Mouse (Mus musculus): ENCODE measurements at regions not wholly inside any gene's neighbourhood (a gene's known extent, or its start where the extent isn't known, plus 50 kb on each side); places are given as distances from the start of the nearest gene placed in this dataset.

DNA sequence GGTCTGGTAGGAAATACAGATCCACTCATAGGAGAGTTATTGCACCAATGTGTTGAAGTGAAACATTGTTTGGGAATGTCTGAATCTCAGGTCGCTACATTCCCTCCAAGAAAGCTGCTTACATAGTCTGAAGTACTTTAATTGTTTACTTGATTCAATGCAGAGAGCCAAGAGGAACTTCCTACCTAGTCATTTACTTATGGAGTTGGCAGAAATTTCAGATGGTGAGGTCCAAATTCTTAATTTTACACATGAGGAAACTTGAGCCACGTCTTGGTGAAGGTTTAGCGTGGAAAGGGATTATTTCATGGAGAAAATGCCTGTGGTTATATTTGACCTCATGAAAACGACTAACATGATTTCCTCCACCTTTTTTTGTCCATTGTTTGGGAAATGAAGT is 131.5 kb downstream of the Otol1 start:
- Histone ChIP-seq H3K4me2 (no peak overlapping the region), H3K4me1 (replicated peaks) (no peaks in the 10 kb centered on the region), H3K9ac (no peak overlapping the region), H3K36me3 (no peaks in the 10 kb centered on the region), H3K27me3 (no peaks in the 10 kb centered on the region), H3K27ac (no peak overlapping the region), H3K4me3 (no peak overlapping the region), H3K9me3 (replicated peaks) (no peaks in the 10 kb centered on the region)
- no peak for ATAC-seq (replicated peaks; ENCODE audit: insufficient number of reproducible peaks, insufficient read depth, low FRiP score, low read depth)
- WGBS = 67% methylated on average over 4 of the region's 4 CpGs

GRCm38 (mm10) chr3:70145728-70146127 is 138.3 kb downstream of the Otol1 start:
- H3K27ac ChIP-seq = no peak overlapping the region
- H3K9ac ChIP-seq = no peak overlapping the region
- H3K27me3 ChIP-seq = no peaks in the 10 kb centered on the region
- H3K9me3 ChIP-seq (replicated peaks) = no peaks in the 10 kb centered on the region
- H3K4me2 ChIP-seq = no peak overlapping the region
- 88% methylated on average over 1 of the region's 1 CpGs for WGBS
- H3K4me3 ChIP-seq = no peak overlapping the region
- H3K36me3 ChIP-seq = no peaks in the 10 kb centered on the region
- no peak for ATAC-seq (replicated peaks; ENCODE audit: insufficient number of reproducible peaks, insufficient read depth, low FRiP score, low read depth)
- H3K4me1 ChIP-seq (replicated peaks) = no peaks in the 10 kb centered on the region

- Histone ChIP-seq H3K36me3 (no peaks in the 10 kb centered on the region), H3K27me3 (no peaks in the 10 kb centered on the region), H3K27ac (no peak overlapping the region), H3K9me3 (replicated peaks) (no peaks in the 10 kb centered on the region), H3K4me2 (no peak overlapping the region), H3K4me1 (replicated peaks) (no peaks in the 10 kb centered on the region), H3K9ac (no peak overlapping the region), H3K4me3 (no peak overlapping the region)
- ATAC-seq (replicated peaks; ENCODE audit: insufficient number of reproducible peaks, insufficient read depth, low FRiP score, low read depth) = no peak
- 60% methylated on average over 5 of the region's 5 CpGs for whole genome bisulfite sequencing
These were observed 143.7 kb downstream of the Otol1 start for GRCm38 (mm10) chr3:70151156-70151555.

GRCm38 (mm10) chr3:70160043-70160442 is 152.6 kb downstream of the Otol1 start:
- ATAC-seq (replicated peaks; ENCODE audit: insufficient number of reproducible peaks, insufficient read depth, low FRiP score, low read depth) = no peak
- Histone ChIP-seq H3K27ac (no peak overlapping the region), H3K9me3 (replicated peaks) (no peaks in the 10 kb centered on the region), H3K36me3 (no peaks in the 10 kb centered on the region), H3K4me1 (replicated peaks) (no peaks in the 10 kb centered on the region), H3K27me3 (no peaks in the 10 kb centered on the region), H3K4me3 (no peak overlapping the region), H3K9ac (no peak overlapping the region), H3K4me2 (no peak overlapping the region)
- 76% methylated on average over 9 of the region's 9 CpGs for WGBS

GRCm38 (mm10) chr3:70171667-70172066 is 164.3 kb downstream of the Otol1 start:
- Histone ChIP-seq H3K27ac (no peak overlapping the region), H3K4me2 (no peak overlapping the region), H3K4me1 (replicated peaks) (no peaks in the 10 kb centered on the region), H3K27me3 (no peaks in the 10 kb centered on the region), H3K4me3 (no peak overlapping the region), H3K36me3 (no peaks in the 10 kb centered on the region), H3K9me3 (replicated peaks) (no peaks in the 10 kb centered on the region), H3K9ac (no peak overlapping the region)
- ATAC-seq (replicated peaks; ENCODE audit: insufficient number of reproducible peaks, insufficient read depth, low FRiP score, low read depth) = no peak
- WGBS = 51% methylated on average over 4 of the region's 4 CpGs

DNA sequence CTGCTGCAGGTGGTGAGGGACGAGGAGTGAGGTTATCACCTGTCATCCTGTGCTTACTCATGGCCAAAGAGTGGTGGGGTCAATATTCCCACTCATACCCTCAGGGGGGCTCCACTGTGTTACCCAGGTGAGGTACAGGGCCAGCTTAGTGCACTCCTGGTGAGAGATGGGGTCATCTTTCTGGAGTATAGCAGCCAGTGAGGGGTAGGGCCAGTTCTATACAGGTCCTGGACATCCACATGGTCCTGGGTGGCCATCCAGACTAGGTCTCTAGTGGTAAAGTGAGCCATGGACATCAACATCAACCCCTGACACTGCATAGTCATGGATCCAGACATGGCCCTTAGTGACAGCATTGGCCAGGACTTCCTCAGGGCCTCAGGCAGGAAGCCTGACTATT is 169.0 kb downstream of the Otol1 start:
- no peaks in the 10 kb centered on the region for H3K36me3 ChIP-seq
- no peaks in the 10 kb centered on the region for H3K4me1 ChIP-seq (replicated peaks)
- no peaks in the 10 kb centered on the region for H3K27me3 ChIP-seq
- H3K4me3 ChIP-seq = no peak overlapping the region
- no peak overlapping the region for H3K9ac ChIP-seq
- no peak overlapping the region for H3K27ac ChIP-seq
- no peak for ATAC-seq (replicated peaks; ENCODE audit: insufficient number of reproducible peaks, insufficient read depth, low FRiP score, low read depth)
- no peak overlapping the region for H3K4me2 ChIP-seq
- 83% methylated on average over 1 of the region's 1 CpGs for WGBS
- H3K9me3 ChIP-seq (replicated peaks) = no peaks in the 10 kb centered on the region

GRCm38 (mm10) chr3:70181611-70182010 is 174.2 kb downstream of the Otol1 start:
- Histone ChIP-seq H3K27ac (no peak overlapping the region), H3K4me1 (replicated peaks) (no peaks in the 10 kb centered on the region), H3K4me3 (no peak overlapping the region), H3K36me3 (no peaks in the 10 kb centered on the region), H3K27me3 (no peaks in the 10 kb centered on the region), H3K9ac (no peak overlapping the region), H3K9me3 (replicated peaks) (no peaks in the 10 kb centered on the region), H3K4me2 (no peak overlapping the region)
- ATAC-seq (replicated peaks; ENCODE audit: insufficient number of reproducible peaks, insufficient read depth, low FRiP score, low read depth) = no peak
- WGBS = 59% methylated on average over 3 of the region's 3 CpGs

GRCm38 (mm10) chr3:70190741-70191140 is 183.3 kb downstream of the Otol1 start:
- no peaks in the 10 kb centered on the region for H3K9me3 ChIP-seq (replicated peaks)
- no peak for ATAC-seq (replicated peaks; ENCODE audit: insufficient number of reproducible peaks, insufficient read depth, low FRiP score, low read depth)
- H3K36me3 ChIP-seq = no peaks in the 10 kb centered on the region
- H3K27ac ChIP-seq = no peak overlapping the region
- H3K4me1 ChIP-seq (replicated peaks) = no peaks in the 10 kb centered on the region
- no peak overlapping the region for H3K4me2 ChIP-seq
- no peak overlapping the region for H3K9ac ChIP-seq
- no peak overlapping the region for H3K4me3 ChIP-seq
- no peaks in the 10 kb centered on the region for H3K27me3 ChIP-seq

DNA sequence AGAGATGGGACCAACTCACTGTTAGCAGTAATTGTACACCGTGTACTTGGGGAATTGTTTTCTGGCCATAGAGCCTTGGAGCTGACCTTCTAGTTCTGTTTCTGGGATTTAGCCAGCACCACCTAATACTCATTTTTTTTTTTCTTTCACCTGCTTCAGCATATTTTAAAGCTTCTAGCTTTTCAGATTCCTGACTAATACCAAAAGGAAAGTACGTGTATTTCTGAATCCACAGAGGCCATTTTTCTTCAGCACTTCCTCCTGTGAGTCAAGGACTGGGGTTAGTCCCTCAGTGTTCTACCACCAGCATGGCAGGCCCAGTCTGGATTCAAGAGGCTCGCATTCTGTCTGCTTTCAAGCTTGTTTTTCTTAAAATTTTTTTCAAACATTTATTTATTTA is 189.3 kb downstream of the Otol1 start:
- Histone ChIP-seq H3K27me3 (no peaks in the 10 kb centered on the region), H3K4me3 (no peak overlapping the region), H3K9ac (no peak overlapping the region), H3K4me1 (replicated peaks) (no peaks in the 10 kb centered on the region), H3K9me3 (replicated peaks) (no peaks in the 10 kb centered on the region), H3K27ac (no peak overlapping the region), H3K4me2 (no peak overlapping the region), H3K36me3 (no peaks in the 10 kb centered on the region)
- ATAC-seq (replicated peaks; ENCODE audit: insufficient number of reproducible peaks, insufficient read depth, low FRiP score, low read depth) = no peak
- 77% methylated on average over 3 of the region's 3 CpGs for WGBS

GRCm38 (mm10) chr3:70198890-70199289 is 191.5 kb downstream of the Otol1 start:
- 78% methylated on average over 3 of the region's 3 CpGs for WGBS

DNA sequence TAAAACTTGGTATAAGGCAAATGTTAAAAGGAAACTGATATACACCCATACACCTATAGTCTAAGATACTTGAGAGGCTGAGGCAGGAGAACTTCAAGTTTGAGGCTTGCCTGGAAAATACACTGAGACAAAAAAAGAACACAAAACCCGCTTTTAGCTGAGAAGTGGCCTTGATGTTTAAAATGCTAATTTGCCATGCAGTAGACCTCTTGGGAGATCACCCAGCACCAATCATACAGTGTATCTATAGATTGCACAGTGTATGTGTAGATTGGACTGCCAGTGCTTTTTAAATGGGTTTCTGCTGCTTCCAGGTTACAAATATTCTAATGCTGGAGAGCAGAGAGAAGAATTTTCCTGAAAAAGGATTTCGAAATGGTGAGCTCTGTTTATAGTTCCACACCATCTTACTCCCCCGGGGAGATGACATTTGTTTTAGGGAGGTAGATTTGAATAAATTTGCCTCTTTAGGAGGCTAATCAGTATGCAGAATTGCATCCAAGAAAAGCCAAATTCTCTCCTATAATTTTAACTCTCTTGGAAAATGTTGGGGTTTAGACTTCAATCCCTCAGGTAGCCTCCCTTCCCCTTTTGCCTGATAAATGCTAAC is 194.0 kb downstream of the Otol1 start:
- H3K36me3 ChIP-seq = no peaks in the 10 kb centered on the region
- no peak overlapping the region for H3K27ac ChIP-seq
- no peaks in the 10 kb centered on the region for H3K4me1 ChIP-seq (replicated peaks)
- WGBS = 70% methylated on average over 3 of the region's 3 CpGs
- ATAC-seq (replicated peaks; ENCODE audit: insufficient number of reproducible peaks, insufficient read depth, low FRiP score, low read depth) = no peak
- H3K27me3 ChIP-seq = no peaks in the 10 kb centered on the region
- no peaks in the 10 kb centered on the region for H3K9me3 ChIP-seq (replicated peaks)
- H3K9ac ChIP-seq = no peak overlapping the region
- no peak overlapping the region for H3K4me3 ChIP-seq
- H3K4me2 ChIP-seq = no peak overlapping the region

More at GRCm38 (mm10) chr3:70198890-70199289, 191.5 kb downstream of the Otol1 start:
- no peak overlapping the region for H3K4me3 ChIP-seq
- H3K27me3 ChIP-seq = no peaks in the 10 kb centered on the region
- ATAC-seq (replicated peaks; ENCODE audit: insufficient number of reproducible peaks, insufficient read depth, low FRiP score, low read depth) = no peak
- no peak overlapping the region for H3K27ac ChIP-seq
- no peaks in the 10 kb centered on the region for H3K36me3 ChIP-seq
- H3K9me3 ChIP-seq (replicated peaks) = no peaks in the 10 kb centered on the region
- no peak overlapping the region for H3K9ac ChIP-seq
- no peaks in the 10 kb centered on the region for H3K4me1 ChIP-seq (replicated peaks)
- H3K4me2 ChIP-seq = no peak overlapping the region

- H3K36me3 ChIP-seq = no peaks in the 10 kb centered on the region
- no peak overlapping the region for H3K4me2 ChIP-seq
- ATAC-seq (replicated peaks; ENCODE audit: insufficient number of reproducible peaks, insufficient read depth, low FRiP score, low read depth) = no peak
- 81% methylated on average over 3 of the region's 3 CpGs for WGBS
- H3K4me1 ChIP-seq (replicated peaks) = no peaks in the 10 kb centered on the region
- no peaks in the 10 kb centered on the region for H3K27me3 ChIP-seq
- no peak overlapping the region for H3K9ac ChIP-seq
- no peak overlapping the region for H3K4me3 ChIP-seq
- no peaks in the 10 kb centered on the region for H3K9me3 ChIP-seq (replicated peaks)
- H3K27ac ChIP-seq = no peak overlapping the region
These were observed 207.8 kb downstream of the Otol1 start for GRCm38 (mm10) chr3:70215195-70215594.

Data from heart, embryonic 15.5 days (tissue).